Mouse (Mus musculus): ENCODE results near the gene Kcnab1. TPM values are rescaled to one million over a fixed set of nuclear protein-coding genes. Genes with fewer than 3 reads are reported as not detected.

Gene Kcnab1
- total RNA-seq, 2 experiments from 2014 or later, result 3.3 to 3.5 TPM

- no peak for DNase-seq (ENCODE audit: low spot score in 2 of 2)
Measured at GRCm38 (mm10) chr3:65203361-65204117, 94.4 kb downstream of the Kcnab1 start.

GRCm38 (mm10) chr3:65204356-65205075 lies 95.3 kb downstream of the Kcnab1 start:
- DNase-seq (ENCODE audit: low spot score in 2 of 2), result no peak

- DNase-seq (ENCODE audit: low spot score in 2 of 2), result no peak
Measured at GRCm38 (mm10) chr3:65205539-65206020, 96.4 kb downstream of the Kcnab1 start.

DNA sequence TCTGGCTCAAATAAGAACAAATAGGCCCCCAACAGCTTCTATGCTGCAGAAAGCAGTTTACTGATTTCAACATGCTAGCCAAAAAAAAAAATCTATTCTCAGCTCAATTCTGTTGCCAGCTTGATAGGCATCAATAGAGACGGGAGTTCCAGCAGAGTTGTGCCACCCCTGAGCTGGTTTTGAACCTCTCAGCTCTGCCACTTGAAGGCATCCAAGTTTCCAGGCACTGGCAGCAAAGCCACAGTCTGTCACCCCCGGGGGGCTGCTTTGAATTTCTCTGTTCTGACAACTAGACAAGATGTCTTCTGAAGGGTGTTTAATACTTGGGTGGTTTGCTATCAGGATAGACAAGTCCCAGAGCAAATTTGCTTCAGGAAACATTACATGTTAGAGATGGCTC lies 104.5 kb downstream of the Kcnab1 start:
- no peak for DNase-seq (ENCODE audit: low spot score in 2 of 2)

DNA sequence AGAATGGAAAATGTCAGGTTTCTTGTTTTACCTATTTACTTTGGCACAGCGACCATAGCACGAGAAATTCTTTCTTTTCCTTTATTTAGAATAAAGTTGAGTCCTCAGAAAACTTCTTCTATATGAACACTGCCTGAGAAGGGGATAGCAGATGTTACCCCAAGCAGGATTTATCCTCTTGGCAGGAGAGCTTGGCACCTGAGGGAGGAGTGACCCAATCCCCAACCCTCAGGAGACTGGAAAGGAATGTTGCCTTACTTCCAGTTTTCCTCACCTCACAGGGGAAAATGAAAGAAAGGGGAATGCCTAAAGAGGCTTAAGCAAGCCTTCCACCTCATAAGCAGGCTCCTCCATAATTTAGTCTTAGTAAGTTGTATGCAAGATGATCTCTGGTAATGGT lies 105.5 kb downstream of the Kcnab1 start:
- DNase-seq (ENCODE audit: low spot score in 2 of 2), result no peak

- DNase-seq (ENCODE audit: low spot score in 2 of 2), result no peak
Measured at GRCm38 (mm10) chr3:65217673-65218579, 108.7 kb downstream of the Kcnab1 start.

DNA sequence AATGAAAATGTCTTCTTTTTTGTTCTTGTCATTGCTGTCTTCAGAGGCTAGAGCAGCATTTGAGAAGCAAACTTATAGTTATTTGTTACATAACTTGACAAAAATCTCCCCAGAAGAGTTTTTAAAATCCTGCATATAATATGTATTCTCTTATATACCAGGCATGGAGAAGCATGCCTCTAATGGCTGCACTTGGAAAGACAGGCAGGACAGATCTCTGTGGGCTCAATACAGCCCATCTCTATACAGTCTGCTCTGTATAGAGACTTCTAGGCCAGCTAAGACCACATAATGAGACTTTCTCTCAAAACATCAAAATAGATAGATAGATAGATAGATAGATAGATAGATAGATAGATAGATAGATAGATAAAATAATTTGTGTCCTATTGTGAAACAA lies 111.1 kb downstream of the Kcnab1 start:
- DNase-seq (ENCODE audit: low spot score in 2 of 2), result no peak

GRCm38 (mm10) chr3:65223635-65224034 lies 114.5 kb downstream of the Kcnab1 start:
- DNase-seq (ENCODE audit: low spot score in 2 of 2), result no peak

DNA sequence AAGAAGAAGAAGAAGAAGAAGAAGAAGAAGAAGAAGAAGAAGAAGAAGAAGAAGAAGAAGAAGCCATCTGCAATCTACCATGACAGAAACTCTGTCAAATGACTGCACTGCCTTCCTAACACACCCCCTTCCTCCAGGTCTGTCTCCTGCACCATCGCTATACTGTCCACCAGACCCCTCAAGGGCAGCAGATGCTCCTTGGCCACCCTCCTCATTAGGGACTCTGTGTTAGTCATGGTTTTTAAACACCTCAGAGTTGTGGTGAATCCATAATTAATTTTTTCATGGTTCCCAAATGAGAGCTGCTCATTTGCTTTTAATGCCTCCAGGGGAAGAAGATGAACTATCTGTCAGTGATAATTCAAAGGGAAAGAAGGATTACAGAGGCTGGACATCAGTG lies 121.8 kb downstream of the Kcnab1 start:
- DNase-seq (ENCODE audit: low spot score in 2 of 2), result no peak

GRCm38 (mm10) chr3:65231419-65232090 lies 122.4 kb downstream of the Kcnab1 start:
- no peak for DNase-seq (ENCODE audit: low spot score in 2 of 2)

- DNase-seq (ENCODE audit: low spot score in 2 of 2), result no peak
Measured at GRCm38 (mm10) chr3:65249023-65249422, 139.8 kb downstream of the Kcnab1 start.

- DNase-seq (ENCODE audit: low spot score in 2 of 2), result no peak
Measured at GRCm38 (mm10) chr3:65260521-65260920, 151.3 kb downstream of the Kcnab1 start.

DNA sequence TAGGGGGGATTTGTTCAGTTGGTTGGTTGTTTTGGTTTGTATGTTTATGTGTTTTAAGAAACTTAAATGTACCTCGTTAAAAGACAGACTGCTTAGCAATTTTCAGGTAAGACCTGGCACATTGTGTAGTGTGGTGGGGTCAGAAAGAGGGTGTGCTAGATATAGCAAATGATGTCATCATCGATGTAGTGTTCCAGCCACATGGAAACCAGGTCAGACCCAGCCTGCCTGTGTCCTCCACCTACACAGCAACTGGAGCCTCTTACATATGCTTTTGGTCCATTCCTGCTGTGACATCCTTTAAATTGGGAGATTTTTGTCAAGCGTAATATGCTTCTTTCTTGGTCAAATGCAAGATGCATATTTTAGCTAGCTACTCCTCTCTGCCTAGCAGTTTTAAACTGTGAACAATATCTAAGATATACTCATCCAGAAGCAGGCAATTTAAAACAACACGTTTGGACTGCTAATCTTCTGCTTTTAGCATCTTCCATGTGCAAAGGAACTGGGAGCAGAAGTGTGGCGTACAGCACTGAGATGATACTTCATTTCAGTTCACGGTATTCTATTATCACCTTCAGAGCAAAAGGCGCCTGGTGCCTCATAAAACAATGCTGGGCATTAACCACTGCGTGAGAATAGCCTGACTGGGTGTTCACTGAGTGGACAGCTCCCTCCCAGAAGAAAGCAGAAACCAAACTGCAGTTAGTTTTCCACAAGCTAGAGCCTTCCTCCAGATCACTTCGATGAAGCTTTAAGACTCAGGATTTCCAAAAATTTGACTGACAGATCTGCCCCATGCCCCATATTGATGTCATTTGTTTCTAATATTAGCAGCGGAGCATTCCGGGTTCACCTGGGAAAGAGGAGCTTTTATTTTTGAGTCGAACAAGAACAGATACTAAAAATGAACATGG lies 153.6 kb downstream of the Kcnab1 start:
- DNase-seq (ENCODE audit: low spot score in 2 of 2), result no peak

GRCm38 (mm10) chr3:65273317-65273716 lies 164.1 kb downstream of the Kcnab1 start:
- DNase-seq (ENCODE audit: low spot score in 2 of 2), result no peak

DNA sequence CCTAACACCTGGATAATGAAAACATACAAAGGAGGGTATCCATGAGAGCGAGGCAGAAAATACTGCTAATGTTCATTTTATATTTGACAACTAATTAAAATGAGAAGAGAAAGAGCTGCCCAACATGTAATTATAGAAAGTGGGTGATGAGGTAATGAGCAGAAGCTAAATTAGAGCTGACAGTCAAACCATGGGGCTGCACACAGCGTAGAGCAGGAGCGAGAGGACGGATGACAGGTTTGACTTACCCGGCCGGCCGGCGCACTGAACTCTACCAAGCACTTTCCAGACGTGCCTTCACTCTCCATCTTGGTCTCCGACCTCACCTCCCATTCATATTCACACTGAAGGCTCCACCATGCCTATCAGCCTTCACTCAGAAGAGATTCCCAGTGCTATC lies 168.6 kb downstream of the Kcnab1 start:
- no peak for DNase-seq (ENCODE audit: low spot score in 2 of 2)

- DNase-seq (ENCODE audit: low spot score in 2 of 2), result no peak
Measured at GRCm38 (mm10) chr3:65283366-65283765, 174.2 kb downstream of the Kcnab1 start.

DNA sequence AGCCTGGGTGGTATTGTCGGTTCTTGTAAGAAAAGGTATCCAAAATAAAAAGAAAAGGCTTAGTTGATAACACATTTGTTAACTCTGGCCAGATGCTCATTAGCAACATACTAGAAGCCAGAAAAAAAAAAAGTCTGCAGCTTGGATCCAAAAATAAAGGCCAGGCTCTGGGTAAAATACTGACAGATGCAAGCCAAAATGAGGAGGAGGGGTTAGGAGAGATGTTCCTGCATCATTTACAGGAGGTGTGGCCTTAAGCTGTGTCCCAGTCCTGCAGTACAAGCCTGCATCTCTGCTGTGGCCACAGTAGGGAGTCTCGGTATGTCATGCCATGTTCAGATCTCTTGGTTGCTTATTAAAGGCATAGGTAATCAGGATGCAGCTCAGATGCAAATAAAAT lies 179.8 kb downstream of the Kcnab1 start:
- DNase-seq (ENCODE audit: low spot score in 2 of 2), result no peak

DNA sequence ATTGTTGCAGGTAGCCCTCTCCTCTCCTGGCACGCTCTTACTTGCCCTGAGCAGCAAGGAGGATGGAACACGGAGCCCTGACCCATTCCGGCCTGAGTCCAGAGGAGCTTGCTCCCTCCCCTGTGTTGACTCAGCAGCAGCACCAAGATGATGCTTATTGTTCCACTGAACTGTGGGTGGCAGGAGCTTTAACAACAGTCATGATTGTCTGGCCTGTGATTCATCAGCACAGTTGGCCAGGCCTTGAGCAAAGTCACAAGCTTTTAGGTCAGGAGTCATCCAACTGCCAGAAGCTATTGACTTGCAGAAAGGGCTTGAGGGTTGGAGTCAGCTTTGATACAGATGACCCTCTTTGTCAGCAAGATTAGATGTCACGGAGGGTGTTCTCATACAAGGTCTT lies 187.8 kb downstream of the Kcnab1 start:
- no peak for DNase-seq (ENCODE audit: low spot score in 2 of 2)

DNA sequence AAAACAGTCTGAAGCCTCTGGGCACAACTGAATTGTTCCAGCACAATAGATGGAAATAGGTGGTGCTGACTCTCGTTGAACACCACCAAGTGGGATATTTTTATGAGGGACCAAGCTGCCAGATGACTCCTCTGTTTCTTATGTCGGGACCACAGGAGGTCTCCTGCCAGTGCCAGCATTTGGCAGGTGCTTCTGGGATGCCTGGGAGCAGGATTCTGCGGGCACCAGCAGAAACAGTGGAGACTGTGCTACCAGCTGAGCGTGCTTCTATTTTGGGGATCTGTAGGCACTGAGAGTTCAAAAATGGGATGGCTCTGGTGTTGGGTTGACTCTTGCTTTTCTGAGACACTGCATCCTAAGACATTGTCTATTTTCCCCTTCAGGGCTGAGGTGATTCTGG lies 190.0 kb downstream of the Kcnab1 start:
- DNase-seq (ENCODE audit: low spot score in 2 of 2), result no peak

GRCm38 (mm10) chr3:65301531-65301930 lies 192.3 kb downstream of the Kcnab1 start:
- no peak for DNase-seq (ENCODE audit: low spot score in 2 of 2)

Data from adrenal gland, postnatal 4 days (tissue).